Mouse (Mus musculus) adrenal gland, adult 2 months (tissue): ENCODE measurements at regions not wholly inside any gene's neighbourhood (a gene's known extent, or its start where the extent isn't known, plus 50 kb on each side); places are given as distances from the start of the nearest gene placed in this dataset.

Experiments used
- DNase-seq: peaks from one replicate; pipeline ENCODE4 v3.0.0; 2021

- no peak for DNase-seq
These were observed 1098.7 kb downstream of the Pcdh18 start for GRCm38 (mm10) chr3:48658386-48658785.

- DNase-seq, result no peak
These were observed 1102.0 kb downstream of the Pcdh18 start for GRCm38 (mm10) chr3:48655084-48655483.

- no peak for DNase-seq
These were observed 1125.1 kb downstream of the Pcdh18 start for GRCm38 (mm10) chr3:48631889-48632483.

DNA sequence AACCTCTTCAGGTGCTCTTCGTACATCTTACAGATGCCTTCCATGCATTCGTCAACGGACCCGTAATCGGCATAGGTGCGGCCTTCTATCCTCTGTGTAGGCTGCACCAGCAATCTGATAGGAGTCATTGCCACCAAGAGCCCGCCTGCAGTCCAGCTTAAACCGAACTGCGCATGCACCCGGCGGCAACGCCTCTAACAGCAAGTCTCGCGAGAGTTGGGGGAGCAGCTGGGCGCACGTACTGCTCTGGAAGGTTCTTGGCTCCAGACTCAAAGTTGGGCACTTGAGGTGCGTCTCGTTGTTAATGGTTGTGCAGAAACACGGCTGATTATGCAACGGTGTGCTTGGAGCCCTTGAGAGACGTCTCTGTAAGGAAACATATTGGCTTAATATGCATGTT is 1148.2 kb downstream of the Pcdh18 start:
- no peak for DNase-seq

DNA sequence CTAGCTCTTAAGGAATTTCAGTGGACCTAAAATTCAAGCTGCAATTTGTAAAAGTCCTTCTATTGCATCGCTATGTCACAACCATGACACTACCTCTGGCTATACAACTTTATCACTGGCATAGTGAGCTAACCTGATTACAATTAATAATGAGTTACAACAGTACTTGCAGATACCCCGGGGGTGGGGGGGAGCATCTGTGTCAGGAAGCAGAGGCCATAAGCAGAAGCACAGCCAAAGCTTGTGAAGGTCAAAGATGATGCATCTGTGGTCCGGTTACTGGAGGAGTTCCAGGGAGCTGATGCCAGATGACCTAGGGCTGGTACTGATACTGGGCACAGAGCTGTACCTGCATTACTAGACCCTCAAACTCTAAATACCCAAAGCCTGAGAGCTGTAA is 1152.3 kb downstream of the Pcdh18 start:
- DNase-seq, result peak; percentile 55

GRCm38 (mm10) chr3:48587341-48587740 is 1169.8 kb downstream of the Pcdh18 start:
- no peak for DNase-seq

- DNase-seq, result no peak
These were observed 1171.0 kb downstream of the Pcdh18 start for GRCm38 (mm10) chr3:48586145-48586544.

DNA sequence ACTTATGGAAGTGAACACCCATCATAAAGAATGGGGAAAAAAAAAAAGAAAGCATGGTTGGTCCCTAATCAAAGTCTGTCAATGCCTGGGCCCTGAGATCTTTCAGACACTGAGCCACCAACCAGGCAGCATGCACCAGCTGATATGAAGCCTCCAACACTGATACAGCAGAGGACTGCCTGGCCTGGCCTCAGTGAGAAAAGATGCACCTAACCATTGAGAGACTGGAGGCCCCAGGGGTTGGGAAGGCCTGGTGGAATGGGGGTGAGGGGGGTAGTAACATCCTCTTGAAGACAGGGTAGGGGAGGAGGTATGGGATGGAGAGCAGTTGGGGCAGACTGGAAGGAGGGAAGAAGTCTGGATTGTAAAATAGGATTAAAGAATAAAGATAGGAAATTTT is 1172.8 kb downstream of the Pcdh18 start:
- DNase-seq, result no peak

DNA sequence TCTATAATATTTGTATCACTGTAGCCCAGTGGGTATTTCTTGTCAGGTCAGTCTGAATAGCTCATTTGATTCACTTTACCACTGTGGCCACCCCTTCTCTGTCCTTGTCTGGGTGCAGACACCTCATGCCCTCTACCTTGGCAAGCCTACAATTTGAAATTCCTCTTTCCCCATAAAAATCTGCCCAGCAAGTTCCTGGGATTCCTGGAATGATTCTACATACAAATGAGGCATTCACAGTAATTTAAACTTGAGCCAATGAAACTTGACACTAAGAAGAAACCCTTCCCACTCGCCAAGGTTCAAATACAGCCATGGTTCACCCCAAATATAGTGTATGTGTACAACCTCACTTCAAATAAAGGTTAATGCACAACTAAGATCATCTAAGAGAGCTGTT is 1174.6 kb downstream of the Pcdh18 start:
- no peak for DNase-seq

- no peak for DNase-seq
These were observed 1177.2 kb downstream of the Pcdh18 start for GRCm38 (mm10) chr3:48579971-48580370.

GRCm38 (mm10) chr3:48579229-48579628 is 1177.9 kb downstream of the Pcdh18 start:
- no peak for DNase-seq

DNA sequence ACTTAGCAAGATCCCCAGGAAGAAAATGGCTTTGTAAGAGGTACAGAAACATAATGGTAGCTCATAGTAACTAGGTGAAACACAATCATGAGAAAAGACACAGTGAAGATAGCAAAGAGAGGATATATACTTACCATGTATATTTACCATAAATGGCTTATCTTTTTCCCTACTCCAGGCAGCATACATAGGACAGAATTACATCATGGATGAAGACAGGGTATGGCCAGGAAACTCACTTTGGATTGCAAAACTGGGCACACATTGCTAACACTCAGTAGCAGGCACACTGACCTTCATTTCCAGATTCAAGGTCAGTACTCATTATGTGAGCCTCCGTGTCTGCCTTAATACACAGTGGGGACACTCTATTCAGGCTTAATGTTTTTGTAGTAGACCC is 1210.5 kb downstream of the Pcdh18 start:
- DNase-seq, result no peak

GRCm38 (mm10) chr3:48515009-48515408 is 1242.1 kb downstream of the Pcdh18 start:
- no peak for DNase-seq

- DNase-seq, result no peak
These were observed 1253.1 kb downstream of the Pcdh18 start for GRCm38 (mm10) chr3:48503996-48504395.

DNA sequence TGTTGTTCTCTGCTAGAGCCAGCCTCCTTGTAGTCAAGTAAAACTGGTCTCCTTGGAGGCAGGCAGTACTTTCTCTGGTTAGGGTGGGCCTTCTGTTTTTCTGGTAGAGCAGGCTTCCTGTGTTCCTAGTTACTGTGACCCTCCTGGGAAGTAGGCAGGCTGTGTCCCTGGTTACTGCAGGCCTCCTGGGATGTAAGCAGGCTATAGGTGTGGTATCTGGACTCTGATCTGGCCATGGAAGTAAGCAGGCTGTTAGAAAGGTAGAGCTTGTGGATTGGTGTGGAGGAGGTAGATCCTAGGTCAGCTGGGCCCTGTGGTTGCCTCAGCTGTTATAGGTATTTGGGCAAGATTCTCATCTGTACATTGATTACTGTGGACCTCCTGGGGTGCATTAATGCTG is 1292.4 kb downstream of the Pcdh18 start:
- no peak for DNase-seq

- no peak for DNase-seq
These were observed 1315.2 kb downstream of the Pcdh18 start for GRCm38 (mm10) chr3:48441938-48442337.

DNA sequence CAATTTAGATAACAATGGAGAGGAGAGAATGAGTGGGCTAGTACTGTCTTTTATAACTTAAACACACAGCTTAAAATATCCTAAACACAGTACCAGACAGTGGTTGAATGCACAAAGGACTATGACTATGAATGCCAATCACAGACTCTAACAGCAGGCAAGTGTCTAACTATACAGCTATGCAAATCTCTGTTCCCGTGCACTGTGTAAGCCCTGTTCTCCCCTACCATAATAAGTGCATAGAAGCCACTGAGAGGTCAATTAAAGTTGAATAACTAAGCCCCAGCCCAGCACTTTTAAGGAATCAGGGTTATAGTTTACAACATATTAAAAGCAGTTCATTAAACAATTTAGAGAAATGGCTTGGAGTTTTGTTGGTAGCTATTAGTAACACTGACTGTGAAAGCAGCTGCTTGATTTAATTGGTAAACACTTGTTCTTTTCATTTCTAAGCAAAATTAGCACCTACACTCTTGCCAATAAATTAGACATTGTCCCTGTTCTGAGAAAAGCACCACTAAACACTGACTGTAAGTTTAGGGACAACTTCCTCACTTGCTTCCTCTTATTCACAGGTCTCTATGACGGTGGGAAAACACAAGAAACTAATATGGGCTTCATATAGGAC is 1327.6 kb downstream of the Pcdh18 start:
- no peak for DNase-seq

DNA sequence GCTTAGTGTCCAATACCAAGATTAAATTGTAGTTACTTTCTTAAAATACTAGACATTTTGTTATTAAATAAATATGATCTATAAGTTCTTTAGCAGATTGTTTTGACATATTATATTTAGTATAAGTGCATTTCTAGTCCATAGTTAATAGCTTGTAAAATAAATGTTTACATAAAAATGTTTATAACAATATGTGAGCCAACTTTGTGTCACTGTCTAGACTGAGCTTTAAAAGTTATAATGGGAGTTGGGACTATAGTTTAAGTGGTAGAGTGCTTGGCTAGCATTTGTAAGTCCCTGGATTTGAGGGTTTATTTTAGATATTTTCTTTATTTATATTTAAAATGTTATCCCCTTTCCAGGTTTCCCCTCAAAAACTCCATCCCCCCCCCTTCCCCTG is 1367.3 kb downstream of the Pcdh18 start:
- no peak for DNase-seq
